Mouse (Mus musculus) thymus, adult 2 months (tissue): Measurements from ENCODE around the gene Tbk1.

Source experiments
- CTCF ChIP-seq: fragments of 200-500 bp; IDR thresholded peaks from 2 replicates; pipeline ENCODE4 v1.5.1; 2012; ENCODE audit warnings: mild to moderate bottlenecking, control low read depth, low read length, moderate library complexity, borderline replicate concordance; ENCODE audit not compliant: control insufficient read depth, poor library complexity, insufficient read depth; ENCODE audit errors: extremely low read depth
- POLR2A ChIP-seq: fragments of 200-500 bp; IDR thresholded peaks from 2 replicates; pipeline ENCODE4 v1.6.1; 2012; ENCODE audit warnings: mild to moderate bottlenecking, low read length, control low read depth, moderate library complexity; ENCODE audit not compliant: control insufficient read depth, poor library complexity, insufficient read depth; ENCODE audit errors: extremely low read depth

GRCm38 (mm10) chr10:121528470-121528869, 58.1 kb downstream of the Tbk1 start:
- no peak for TF ChIP-seq POLR2A
- TF ChIP-seq CTCF: no peak
